Mouse (Mus musculus) spleen, postnatal 4 days (tissue): ENCODE measurements around the gene Lsamp.
"Not testable (repeated sequence)": the region's sequence is repeated elsewhere in the genome, so short reads cannot be mapped to it uniquely, and the experiment has no call there.

Experiments
- DNase-seq, 2 experiments: peaks; one replicate each; pipeline ENCODE4 v3.0.0; 2022; ENCODE audit warnings: low spot score in 2 of 2

Lsamp gene

DNA sequence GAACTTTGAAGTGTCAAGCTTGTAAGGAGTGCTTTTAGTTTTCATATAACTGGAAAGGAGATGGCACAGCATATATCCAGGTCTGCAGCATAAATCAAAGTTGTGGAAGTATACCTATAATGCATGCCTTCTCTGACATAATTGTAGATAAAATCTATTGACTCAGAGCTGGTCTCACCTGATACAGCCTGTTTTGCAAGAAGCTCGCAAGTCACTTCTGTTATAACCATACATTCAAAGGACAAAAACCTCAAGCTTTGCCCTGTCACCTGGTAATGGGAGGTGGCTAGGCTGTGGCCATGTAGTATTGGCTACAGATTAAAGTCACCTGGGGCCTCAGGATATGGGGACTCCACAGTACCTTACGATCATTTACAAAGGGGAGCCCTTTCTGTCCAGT is 507.4 kb downstream of the Lsamp start:
- no peak for DNase-seq

DNA sequence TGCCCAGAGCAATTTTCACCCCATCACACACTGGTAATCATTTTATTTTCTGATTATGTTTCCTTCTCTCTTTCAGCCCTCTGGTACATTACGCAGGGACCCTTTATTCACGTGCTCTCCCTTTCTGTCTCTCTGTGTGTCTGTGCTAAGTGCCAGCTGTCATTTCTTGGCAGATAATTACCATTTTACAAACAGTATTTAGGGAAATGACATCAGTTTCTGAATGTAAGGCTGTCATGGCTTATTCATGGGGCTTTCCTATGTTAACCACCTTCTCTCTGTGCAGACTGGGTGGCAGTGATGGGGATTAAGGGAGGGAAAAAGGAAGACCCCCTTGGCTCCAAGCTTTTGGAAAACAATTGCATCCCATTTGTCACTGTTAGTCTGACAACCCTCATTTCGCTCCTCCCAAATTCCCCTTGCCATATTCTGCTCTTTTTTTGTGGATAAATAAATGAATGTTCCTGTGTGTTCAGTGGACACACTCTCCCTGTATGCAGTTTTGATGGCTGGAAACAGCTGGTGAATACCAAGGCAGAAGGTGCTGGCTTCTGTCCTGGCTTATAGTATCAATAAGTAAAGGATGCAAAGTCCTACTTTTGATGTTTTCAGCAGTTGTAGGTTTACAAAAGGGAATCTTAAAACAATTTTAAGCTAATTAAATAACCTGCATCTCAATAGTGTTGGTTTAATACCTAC is 520.2 kb downstream of the Lsamp start:
- DNase-seq, result no peak

DNA sequence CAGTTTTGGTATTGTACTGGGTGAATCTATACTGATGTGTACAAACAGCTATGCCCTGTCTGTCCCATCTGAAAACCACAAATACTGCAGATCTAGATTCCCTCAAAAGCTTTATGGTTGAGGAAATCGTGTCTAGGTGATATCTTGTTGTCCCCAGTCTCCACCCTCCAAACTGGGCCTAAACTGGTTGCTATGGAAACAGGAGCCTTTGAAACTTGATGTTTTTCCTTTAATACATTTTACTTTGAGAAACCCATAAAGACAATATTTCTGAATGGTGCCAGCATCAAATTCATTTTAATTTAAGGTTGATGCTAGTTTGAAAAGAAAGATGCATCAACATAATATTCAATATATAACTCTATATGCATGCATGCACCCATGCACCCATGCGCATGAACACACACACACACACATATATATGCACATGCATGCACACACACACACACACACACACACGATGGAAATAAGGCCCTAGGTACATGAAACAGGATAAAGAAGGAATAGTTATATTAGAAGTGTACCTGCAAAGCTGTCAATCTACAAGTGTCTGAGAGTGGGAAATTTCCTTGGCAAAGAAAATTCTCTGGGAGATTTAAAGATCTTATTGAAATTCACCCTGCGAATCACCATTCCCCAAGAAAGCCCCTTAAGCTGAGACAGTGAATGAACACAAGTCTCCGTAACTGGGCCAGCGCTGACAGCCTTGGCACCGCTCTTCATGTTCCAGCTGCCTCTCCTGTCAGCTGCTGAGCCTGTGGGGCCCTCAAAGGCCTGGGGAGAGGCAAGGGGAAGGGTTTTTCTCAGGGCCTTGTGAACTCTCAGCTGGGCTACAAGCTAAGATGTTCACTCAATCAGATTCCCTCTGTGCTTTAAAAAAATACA is 525.2 kb downstream of the Lsamp start:
- DNase-seq, result no peak

DNA sequence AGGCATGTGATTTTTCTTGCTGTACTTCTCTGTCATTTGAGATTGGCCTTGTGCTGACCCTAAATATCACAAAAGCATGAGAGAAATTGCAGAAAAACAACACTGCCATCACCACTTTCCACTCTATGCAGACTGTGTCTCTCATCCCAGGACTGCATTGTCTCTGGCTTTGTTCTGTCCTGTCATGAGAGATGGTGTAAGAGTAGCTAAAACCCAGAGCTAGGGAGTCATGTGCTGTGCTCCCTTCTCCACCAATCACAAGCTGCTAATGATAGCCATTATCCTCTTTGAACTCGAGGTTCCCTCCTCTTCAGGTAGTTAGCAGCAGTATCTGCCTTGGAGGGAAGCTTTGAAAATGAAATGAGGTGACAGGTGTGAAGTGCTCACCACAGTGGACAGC is 552.6 kb downstream of the Lsamp start:
- no peak for DNase-seq

DNA sequence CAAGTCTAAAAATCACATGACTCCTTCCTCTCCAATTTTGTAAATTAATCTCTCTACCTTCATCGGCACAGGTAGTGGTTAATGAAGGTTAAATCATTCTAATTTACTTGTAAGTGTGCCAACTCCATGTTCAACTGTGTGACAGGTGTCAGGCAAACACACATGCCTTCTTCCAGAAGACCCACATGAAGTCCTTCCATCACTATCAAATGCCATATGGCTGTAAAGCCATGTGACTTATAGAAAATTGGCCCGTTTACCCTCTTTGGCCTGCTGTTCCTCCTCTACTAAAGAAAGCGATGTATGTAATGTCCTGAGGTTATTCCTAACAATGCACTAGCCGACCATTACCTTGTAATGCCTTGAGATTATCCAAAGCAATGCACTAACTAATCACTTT is 565.5 kb downstream of the Lsamp start:
- DNase-seq, result no peak

DNA sequence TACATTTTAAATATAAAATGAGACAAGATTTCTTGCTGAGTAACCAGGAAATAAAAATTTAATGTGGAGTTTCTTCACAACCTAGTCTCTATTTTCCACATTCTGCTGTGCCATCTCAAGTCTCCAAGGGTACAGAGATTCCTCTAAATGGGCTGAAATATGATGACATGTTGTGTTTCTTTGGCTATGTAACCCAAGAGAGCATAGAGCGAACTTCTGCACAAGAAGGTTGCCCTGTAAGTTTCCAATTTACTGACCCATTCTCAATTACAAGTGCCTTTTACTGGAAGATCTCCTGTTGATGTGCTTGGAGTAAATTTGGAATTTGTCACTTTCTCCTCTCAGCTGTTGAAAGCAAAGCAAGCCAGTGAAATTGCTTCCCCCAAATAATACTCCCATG is 571.4 kb downstream of the Lsamp start:
- no peak for DNase-seq

DNA sequence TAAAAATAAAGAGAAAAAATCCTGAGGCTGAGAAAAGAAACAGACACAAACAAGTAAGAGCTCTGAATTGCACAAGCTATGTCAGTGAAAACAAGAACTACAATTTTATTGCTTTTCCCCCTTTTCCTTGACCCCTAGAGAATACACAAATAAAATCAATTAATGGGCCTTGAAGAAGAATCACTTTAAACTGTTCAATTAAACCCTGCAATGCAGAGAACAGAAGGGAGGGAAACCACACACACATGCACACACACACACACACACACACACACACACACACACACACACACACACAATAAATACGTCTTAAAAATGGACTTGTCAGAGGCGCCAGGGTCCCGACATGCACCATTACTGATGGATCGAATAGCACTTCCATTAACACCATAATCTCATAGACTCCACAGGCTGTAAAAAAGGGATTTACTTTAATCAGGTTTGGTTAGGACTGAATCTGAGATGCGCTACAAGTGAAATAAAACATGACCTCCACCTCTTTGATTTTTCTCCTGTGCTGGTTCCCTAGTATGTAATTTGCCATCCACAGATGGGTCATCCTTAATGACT is 573.6 kb downstream of the Lsamp start:
- no peak for DNase-seq

DNA sequence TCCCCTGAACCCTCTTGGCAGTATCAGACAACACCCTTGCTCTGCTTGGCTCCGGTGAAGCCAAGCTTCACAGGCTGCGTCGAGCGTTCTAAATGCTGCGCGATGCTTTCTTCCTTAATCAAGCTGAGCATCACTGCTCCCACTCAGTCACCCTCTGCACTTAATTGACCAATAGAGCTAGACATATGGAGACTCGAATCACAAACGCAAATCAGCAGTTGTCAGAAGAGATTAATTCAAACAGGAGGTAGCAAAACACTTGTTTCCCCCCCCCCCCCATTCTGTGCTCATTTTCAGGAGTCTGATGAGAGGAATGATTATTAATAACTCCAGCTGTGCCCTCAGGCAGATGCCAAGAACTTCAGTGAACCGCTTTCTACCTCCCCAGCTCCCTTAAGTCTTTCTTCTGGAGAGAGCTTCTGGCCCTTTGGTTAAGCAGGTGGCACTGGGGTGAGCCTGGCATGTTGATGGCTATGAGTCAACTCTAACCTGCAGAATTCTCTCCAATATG is 583.3 kb downstream of the Lsamp start:
- no peak for DNase-seq

DNA sequence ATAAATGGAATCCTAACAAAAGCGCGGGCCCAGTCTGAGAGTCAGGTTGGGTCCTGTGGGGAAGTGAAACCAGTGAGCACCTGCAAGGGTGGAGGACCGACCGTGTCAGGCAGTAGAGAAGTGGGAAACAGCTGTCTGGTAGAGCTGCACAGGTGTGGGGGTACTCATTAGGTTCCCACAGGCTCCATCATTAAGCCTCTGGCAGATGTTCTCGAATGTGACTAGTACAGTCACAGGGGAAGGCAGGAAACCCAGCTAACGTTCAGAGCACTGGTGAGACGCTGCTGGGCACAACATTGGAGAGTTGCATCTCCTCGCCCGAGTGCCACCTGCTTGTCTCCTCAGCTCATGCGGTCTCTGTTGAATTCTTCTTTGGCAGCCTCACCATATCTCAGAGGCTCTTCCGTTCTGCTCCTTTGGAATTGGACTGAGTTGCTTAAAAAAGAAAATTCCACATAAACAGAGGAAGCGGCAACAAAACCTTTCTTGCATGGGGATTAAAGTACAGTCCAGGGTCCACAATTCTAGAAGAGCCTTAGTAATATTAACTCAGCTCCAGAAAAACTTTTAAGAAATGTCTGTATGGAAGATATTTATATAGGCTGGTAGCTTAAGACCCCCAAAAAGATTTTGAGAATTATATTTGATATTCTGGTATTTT is 588.1 kb downstream of the Lsamp start:
- DNase-seq, result no peak

DNA sequence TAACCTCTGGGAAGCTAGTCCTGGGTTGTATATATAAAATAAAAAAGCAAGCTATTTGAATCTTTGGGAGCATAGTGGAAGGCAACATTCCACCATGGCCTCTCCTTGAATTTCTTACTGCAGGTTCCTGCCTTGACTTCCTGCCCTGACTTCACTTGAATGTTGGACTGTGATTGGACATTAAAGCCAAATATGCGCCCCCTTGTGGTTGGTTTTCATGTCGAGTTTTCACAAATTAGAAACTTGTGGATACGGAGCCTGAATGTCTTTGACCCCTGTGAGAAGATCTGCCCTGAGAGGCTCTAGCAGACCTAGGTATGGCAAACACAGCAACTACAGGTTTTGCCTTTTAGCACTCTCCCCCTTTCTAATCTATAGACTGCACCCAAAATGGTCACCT is 597.9 kb downstream of the Lsamp start:
- no peak for DNase-seq

DNA sequence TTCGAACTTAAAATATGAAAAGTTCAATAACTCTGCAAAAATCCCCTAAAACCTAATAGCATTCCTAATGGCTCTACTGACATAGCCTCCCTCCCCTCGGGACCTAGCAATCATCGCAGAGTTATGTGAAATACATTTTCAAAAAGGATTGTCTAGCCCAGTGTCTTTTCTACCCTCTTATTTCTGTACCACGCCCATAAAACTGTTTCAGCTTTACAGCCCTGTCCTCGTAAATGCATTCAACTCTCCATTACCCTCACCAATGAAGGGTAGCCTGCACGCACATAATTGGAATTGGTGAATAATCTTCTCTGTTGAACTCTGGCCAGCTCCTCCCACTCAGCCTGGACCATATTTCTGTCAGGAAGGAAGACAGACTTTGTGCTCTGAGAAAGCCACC is 609.0 kb downstream of the Lsamp start:
- DNase-seq, result no peak

DNA sequence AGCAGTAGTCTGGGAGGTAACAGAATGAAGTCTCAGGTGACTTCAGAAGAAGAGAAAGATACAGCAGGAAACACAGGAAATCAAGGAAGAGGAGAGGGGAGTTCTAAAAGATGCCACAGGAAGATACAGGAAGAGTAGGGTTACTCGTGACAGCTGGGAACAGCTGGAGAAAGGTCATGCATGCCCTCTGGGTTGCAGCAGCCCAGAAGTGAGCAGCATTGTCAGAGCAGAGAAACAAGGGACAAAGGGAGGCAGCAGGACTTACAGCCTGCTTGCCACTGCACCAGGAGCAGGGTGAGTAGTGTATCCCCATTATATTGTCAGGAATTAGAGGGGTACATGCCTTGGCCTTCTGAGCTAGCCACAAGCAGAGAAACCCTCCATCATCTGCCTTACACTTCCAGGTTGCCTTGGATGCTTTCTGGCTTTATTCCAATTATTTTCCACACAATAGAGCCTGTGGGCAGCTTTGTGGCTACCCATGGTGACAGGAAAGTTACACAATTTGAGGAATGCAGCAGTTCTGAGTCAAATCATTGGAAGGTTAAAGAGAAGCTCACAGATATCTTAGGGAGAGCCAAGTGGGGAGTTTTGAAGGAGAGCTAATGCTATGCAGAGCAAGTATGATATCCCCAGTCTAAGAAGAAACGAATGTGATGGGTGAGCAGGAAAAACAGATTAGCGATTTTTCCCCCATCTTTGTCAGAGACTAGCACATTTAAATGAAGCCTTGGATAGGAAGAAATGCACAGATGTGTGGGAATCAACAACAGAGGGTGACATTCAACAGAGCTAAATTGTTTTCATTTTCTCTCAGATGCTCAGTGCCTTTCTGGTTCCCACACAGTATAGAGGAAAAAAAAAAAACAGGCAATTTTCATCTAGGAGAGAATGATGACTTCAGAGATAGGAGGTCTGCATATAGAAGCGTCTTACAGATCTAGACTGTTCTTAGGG is 617.5 kb downstream of the Lsamp start:
- no peak for DNase-seq

DNA sequence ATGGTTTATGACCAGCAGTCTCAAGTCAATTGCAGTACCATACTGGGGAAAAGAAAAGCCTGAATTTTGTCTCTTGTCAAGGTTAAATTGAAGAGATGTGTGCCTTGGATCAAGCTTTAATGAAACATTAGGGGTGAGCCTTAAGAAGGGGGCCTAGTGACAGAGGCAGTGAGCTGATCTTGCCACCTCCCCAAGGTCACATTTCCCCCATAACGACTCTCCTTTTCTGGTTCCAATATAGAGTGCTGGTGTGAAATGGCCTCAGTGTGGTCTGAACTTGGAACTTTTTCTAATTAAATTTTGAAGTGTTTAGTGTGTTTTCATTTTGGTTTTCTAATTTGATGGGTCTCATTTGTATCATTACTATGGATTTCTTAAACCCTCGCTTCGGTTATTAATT is 623.3 kb downstream of the Lsamp start:
- DNase-seq, result no peak

DNA sequence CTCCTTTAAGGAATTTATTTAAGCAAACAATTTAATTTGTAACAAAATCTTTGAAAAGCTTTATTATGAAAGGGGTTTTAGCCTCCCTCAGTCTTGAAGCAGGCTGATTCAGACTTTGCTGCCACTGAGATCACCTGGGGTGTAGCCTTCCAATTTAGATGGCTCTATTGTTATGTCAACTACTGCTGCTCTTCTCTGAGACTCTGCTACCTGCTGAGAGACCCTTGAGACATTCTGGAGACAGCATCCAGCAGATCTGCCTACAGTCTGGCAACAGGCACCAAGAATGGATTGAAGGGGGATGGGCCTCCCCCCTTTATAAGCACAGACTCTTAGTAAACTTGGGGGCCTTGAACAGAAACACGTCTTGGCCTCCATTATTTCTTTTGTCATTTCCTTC is 632.5 kb downstream of the Lsamp start:
- not testable (repeated sequence) for DNase-seq

DNA sequence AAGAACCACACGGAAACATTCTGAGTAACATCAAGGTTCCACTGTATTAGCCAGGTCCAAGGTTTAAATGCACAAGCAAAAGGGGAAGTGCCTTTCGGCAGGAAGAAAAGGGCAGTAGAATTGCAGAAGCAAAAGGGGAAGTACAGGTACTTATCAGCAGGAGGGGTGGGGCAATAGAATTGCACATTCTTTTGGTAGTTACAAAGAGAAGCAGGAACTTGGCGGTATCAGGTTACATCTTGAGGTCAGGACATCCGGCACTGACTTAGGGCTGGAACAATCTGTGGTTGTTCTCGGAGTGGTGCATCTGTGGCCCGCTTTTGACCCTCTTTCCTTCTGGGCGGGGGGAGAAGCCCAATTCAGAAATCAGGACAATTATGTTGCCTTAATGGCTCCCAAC is 636.9 kb downstream of the Lsamp start:
- not testable (repeated sequence) for DNase-seq

DNA sequence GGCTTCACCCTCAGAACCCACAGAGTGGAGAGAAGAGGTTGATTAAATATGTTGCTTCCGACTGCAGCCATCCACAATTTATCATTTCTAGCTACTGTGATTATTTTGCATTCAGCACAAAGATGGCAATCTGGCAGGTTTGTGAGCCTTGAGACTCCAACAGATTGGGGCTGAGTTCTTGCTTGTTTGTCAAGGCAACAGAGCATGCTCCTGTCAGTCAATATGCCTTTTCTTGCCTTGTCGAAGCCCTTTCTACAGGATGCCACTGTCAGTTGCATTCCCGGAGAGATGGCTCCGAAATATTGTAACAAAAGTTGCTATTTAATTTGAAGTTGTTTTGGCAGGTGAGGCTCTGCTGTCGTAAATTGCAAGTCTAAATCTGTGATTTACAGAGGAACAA is 643.0 kb downstream of the Lsamp start:
- no peak for DNase-seq

DNA sequence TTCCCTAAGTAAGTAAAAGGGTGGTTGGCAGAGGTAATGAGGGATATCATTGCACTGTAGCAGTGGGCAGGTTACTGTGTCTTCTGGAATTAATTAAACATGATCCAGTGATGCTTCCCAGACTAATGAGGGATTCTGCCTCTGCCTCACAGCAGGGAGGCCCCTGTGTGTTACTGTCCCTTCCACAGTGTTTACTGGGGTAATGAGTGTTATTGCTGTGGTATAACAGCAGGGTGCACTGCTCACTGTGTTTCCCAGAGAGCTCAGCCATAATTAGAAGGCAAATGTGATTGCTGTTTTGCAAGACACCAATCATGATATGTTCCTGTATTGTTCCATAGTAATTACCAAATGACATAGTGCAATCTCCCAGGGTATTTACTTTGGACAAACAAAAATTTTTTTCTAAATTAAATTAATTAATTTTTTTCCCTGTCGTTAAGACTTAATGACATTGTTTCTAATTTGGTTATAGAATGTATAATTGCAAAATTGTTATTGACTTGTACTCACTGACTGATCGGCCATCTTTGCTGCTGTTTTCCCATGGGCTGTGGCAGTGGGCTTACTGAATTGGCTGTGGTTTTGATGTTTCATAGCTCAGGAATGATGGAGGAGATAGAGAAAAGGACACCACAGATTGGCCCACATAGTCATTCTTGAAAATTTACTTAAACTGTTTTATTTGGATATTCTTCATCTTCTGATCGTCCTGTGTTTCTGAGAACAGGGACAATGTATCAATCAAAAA is 655.6 kb downstream of the Lsamp start:
- DNase-seq, result no peak

DNA sequence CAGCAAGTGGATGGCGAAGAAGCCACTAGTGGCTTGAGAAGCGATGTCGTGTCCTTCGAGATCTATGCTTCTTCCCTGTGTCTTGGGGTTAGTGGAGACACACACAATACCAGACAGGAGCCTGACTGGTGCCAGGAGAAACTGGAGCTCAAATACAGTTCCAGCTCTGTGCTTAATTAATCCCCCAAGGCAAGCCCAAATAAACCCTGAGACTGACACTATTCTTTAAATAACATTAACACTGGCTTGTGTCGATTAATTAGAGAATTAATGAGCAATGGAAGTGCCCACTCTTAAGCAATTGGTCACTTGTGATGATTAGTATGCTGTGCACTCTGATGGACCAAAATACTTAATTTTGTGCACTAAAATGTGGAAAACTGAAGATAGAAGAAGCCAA is 668.6 kb downstream of the Lsamp start:
- no peak for DNase-seq

DNA sequence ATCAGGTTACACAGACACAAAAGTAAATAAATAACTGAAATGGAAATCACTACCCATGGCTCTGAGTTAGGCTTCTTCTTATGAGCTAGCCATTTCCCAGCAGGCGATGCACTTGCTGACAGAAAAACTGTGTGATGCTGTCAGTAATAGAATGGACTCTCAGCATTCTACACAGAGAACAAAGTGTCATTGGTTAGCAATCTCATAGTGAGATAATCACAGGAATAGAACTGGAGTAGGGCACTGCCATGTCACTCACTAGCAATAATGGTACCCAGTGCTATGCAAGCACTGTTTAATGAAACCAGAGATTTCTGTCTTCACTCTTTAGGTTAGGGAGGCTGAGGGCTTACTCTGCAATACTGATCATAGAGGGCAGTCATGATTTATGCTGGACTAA is 669.3 kb downstream of the Lsamp start:
- no peak for DNase-seq

DNA sequence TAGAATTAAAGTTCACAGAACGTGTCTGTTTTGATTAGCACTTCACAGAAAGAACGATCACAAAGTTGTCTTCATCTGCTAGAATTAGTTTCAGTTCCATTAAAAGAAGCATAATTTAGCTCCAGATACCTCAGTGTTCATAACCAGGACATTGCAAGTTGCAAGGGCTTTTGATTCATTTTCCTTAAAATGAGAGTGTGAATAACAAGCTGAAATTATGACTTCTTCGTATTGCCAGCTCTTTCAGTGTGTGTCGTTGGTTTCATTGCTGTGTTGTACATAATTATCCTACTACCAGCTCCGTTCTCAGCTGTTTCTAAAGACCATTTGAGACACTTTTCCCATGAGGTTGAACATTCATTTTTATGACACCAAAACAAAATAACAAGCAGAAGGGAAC is 672.2 kb downstream of the Lsamp start:
- DNase-seq, result no peak
